Mouse (Mus musculus) frontal cortex, postnatal 10 days (tissue): ENCODE data around the gene Erg.

Experiments
- DNase-seq, 2 experiments: peaks; one replicate each; pipeline ENCODE4 v3.0.0; 2022; ENCODE audit warnings: low spot score in 2 of 2, mixed read lengths in 1 of 2

Gene Erg

DNA sequence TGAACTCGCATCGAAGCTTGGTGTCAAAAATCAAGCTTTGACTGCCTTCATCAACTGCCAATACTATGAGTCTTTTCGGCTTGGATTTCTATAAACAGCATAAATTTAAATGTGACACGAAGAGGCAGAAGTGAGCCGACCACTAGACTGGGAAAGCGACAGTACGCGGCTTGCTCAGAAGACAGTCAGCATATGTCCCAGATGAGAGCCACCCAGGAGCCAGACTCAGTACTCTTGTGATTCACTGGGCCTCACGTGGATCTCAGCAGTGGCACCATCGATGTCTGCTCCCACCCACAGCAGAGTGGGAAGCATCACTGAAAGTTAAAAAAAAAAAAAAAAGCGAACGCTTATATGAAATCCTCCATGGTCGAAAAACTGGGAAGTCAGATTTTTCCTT, 105.2 kb downstream of the Erg start:
- peak in 1 of 2 experiments; percentile 21 for DNase-seq

DNA sequence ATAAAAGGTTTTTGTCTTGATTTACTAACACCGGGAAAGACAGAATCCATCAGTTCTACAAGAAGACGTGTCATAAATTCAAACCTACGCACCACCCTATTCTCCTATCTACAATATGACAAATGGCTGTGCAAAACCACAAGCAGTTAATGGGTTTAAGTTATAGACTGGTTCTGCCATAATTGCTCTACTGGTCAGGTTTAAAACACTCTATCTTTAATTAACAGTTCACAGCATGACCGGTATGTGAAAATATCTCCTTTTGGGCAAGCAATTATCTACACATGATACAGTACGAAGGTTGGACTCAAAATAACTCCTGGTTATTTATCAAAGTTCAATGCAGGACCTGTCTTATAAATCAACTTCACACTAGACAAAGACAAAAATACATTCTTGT, 107.8 kb downstream of the Erg start:
- no peak for DNase-seq

DNA sequence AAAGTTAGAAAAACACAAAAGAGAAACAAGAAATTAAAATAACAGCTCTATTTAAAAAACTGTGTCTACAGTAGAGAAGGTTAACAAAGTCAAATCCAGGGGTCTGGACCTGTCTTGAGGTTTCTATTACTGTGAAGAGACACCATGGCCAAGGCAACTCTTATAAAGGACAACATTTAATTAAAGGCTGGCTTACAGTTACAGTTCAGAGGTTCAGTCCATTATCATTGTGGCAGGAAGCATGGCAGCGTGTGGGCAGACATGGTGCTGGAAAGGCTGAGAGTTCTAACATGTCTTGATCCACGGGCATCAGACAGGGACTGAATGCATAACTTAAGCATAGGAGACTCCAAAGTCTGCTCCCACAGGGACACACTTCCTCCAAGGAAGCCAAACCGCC, 111.4 kb downstream of the Erg start:
- DNase-seq, result no peak

DNA sequence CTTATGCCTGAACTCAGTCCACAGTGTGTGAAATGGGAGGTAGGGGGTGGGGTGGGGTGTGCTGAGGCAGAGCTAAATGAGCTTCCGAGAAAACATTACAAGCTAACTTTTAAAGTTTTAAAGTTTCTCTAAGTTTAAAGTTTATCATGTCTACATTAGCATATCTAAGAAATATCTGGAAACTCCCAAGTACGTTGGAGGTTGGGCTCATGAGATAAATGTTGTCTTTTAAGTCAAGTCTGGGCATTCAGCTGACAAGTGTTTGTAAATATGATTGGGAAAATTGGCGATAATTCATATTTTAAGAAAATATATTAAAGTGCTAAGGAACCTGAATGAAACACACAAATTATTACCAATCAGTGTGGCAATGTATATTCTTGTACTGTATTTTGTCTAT, 112.4 kb downstream of the Erg start:
- DNase-seq, result no peak

DNA sequence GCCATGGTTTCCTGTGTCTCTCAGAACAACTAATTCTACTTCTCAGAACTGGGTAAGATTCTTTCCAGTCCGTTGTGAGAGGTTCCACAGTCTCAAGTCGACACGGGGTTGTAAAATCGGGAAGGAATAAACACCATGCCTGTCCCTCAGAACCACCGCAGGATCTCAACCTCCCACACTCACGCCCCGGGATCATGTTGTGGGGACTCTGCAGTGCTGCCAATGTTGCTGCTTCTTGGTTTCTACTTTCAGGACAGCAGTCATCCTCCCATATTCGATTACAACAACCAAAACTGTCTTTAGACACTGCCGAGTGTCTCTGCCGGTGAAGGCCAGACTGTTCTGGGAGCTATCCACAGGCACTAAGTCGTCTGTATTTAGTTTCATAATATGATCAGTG, 113.6 kb downstream of the Erg start:
- no peak for DNase-seq

DNA sequence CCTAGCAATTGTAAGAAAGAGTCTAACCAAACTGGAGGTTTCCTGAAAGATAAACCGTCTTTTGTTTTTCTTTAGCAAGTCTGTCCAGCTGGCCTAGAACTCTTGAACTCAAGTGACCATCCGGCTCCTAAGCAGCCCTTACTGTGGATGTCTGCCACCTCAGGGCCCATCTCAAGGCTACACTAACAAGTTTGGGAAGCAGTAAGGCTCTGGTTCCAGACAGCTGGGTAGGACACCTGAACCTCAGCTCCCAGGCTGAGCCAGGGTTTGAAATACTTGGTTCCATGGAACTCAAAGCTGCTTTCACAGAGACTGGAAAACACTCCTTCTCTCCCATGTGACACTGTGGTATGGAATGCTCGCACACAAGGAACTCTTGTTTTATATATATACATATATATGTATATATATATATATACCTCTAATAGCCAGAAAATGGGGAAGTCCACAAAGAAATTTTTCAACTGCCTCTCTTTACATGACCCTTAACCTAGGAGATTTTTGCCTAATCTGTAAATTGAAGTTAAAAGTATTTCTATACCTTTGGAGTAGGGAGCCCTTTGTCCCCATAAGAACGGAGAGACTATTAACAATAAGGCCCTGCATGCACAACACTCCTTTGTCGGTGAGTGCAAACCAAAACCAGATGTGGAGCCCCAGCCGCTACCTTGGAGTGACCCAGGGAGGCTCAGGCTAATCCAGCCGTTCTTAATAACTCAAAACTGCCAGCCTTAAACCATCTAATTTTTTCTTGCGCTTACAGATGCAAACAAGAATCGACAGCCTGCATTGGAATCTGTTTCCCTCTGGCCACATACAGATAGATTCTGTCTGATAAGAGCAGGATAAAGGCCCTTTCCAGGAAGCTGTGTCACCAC, 116.9 kb downstream of the Erg start:
- no peak for DNase-seq

DNA sequence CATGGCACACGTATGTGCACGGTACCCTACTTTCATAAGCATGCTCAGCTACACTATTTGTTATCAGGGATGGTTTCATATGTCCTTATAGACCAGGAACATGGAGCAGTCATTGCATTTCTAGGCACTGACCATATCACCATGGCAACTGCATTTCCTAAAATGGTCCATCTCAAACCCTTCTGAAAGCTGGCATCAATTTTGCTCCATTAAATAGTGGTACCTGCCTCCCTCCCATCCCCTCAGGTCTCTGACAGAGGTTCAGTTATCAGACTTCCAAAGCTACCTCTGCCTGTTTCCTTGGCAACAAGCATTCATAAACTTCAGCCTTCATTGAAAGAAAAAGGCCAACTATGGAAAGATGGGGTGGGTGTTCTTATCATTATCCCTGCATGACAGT, 118.5 kb downstream of the Erg start:
- DNase-seq, result no peak

DNA sequence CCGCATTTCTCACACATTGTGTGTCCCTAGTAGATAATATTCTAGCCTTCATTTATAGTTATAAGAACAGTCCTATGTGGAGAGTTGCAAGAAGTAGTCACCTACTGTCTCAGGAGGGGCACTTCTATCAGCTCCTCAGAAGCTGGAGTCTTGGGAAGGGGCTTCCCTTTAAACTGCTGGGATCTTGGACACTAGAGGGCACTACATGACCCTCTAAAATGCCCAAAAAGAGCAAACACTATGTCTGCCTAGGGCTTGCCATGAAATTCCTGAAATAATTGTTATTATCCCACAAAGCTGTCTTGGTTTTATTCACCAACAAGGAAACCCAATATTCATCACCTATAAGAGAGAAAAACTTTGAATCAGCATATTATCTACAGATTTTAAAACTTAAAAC, 119.8 kb downstream of the Erg start:
- peak in 1 of 2 experiments; percentile 27 for DNase-seq

DNA sequence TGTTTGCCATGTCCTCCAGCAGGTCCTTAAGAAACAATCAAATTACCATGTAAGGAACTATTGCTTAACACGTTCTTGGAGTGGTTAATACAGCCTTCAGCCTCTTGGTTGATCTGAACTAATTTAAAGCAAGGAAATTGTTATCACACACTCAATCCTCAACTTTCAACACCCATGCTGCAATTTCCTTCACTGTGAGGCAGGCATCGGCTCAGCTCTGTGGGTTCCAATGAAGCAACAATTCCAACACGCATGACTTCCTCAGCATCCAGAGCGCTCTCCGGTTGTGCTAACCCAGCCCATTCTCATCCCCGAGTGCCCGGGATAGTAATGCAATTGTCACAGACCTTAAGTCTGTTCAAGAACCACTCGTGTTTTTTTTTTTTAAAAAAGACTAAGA, 121.8 kb downstream of the Erg start:
- DNase-seq, result no peak

DNA sequence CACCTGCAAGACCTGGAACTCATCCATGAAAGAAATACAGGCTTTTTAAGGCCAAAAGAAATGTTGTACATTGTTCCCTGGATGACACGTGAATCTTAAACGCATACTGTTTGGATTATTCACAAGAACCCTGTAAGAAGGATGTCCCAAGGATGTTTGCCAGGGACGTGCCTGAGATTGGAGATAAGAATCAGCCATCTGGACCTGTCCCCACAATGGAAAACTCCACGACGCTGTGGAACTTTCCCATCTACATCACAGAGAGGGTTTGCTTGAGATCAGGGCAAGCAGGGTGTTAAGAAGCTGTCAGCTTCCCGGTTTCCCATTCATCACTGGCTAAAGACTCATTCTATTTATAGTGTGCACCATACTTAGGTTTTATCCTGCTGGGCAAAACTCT, 122.6 kb downstream of the Erg start:
- DNase-seq, result no peak

DNA sequence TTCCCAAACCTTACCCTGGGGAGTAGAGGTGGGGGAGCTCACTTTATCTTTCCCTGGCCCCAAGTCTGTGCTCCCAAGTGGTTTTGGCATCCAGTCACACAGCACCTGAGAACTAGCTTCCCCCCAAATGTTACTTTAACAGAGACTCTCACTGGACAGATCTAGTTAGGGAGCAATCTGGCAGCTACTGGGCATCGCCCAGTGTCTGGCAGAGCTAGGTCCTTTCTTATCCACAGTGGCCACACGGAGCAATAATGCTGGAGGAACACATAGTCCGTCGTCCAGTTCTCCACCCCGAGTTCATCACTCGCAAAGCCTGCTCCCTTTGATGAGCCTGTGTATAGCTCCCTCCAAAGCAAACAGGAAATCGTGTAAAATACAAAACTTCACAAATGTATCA, 124.5 kb downstream of the Erg start:
- no peak for DNase-seq

DNA sequence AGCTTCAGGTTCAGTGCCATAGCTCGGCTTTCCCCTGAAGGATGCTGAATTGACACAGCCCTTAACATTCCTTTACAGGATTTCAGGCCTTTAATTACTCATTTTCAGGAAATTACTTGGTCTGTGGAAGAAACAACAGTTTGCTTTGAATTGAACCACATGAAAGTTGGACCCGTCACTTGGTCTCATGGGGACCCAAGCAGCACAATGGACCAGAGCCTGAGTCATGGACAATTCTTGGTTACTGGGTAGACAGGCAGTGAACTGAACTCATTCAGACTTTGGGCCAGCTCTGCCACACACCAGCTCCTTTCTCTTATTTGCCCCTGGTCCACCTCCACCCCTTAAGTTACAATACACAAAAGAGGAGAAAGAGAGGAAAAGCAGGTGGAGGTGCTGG, 126.1 kb downstream of the Erg start:
- no peak for DNase-seq

DNA sequence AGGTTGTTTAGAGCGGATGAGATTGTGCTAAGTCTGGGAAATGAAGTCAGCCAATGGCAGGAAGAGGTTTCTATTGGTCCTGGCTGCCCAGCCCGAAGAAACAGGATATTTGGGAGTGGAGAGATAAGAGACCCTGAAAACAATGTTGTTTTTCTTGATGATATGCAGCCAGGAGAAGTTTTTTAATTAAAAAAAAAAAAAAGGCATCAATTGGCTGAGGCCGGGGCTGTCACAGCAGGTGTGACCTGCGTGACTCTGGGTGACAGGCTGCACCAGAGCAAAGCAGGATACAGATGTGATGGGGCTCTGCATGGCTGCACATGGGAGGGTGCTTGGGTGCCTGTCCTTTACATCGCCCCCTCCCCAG, 127.1 kb downstream of the Erg start:
- DNase-seq, result no peak

DNA sequence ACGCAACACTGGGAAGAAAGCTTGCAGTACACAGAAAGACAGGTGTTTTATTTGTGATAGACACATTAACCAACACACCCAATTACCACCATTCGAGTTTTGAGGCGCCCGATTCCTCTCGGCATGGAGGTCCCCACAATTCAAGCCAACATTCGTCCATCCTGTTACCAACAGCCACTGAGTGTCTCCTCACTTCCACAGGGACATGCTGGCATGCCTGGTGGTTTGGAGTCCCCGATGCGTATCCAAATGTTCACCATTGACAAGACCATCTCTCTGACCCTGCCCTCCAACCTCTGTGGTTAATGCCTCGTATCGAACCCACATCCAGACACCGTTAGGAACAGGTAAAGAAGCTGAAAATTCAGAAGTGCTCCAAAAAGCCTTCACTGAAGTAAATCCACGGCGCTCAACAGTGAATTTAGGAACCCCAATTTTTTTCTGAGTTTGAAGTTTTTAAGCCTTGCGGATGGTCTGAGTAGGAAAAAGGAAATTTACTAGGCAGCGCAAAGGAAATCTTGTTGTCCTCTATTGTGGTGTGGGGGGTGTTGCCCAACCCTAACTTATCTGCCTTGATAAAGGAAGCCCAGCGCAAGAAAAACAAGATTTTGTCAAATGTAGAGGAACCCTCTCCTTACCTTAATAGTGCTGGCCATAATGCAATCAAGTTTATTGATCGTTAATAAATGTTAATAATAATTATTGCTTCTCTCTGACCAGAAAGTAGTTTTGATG, 127.6 kb downstream of the Erg start:
- DNase-seq, result no peak

DNA sequence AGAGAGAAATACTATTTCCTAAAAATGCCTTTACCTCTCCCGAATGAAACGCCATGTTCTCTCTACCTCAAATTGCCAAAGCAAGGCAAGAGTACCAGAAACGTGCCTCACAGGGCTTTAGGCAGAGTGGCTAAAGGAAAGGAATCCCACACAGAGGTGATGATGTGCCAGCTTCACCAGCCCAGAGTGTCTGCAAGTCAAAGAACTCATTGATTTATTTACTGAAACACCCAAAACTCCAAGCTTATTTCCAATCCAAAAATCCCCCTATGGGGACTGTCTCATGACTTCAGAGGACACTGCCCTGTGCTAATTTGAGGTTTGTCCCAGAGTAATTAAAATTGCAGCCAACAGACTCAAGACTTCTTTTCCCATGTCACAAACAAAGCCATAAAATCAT, 129.4 kb downstream of the Erg start:
- DNase-seq, result no peak

DNA sequence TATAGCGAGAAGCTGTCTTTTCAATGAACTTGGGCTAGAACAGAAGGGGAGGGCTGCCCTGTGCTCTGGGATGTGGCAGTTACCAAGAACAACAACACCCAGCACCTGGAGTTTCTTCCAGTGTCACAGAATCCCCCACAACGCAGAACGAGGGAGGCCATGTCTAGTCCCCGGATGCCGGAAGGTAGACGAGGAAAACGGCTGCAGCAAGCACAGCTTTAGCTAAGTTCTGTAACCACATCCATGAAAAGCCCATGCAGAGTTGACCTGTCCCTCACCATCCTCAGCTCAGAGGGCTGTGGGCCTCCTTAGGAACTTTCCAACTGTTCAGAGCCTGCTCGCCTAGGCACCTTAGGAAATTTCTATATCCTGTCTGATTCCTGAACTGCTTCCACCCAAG, 130.5 kb downstream of the Erg start:
- no peak for DNase-seq

DNA sequence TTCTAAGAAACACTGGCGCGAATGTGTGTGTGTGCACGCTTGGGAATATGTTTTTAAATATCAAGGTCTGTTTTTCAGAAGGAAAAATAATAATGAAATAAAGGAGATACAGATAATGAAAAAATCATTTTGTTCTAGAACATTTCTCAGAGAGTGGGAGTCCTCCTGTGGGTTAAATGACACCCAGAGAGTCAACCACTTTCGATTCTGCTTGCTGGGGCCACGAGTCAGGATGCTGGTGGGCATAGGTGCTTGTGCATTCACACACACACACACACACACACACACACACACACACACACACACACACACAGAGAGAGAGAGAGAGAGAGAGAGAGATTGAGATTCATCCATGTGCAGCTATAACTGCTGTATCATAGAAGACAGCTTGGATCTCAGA, 130.9 kb downstream of the Erg start:
- no peak for DNase-seq

DNA sequence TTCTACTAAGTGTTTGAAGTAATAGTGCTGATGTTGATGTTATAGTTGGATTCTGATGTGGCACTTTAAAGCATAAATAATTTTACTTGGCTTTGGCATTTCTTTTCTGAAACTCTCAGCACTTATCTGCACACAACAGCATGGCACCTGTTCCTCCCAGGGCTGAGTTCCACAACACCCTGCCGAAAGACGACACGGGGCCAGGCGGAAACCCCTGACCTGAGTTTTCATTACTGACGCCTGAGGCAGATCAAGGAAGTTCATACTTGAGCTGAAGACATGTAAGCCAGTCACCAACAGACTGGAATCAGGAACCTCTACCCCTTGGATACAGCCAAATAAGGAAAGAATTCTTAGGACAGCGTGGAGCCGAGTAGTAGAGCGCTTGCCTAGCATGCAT, 134.0 kb downstream of the Erg start:
- no peak for DNase-seq

DNA sequence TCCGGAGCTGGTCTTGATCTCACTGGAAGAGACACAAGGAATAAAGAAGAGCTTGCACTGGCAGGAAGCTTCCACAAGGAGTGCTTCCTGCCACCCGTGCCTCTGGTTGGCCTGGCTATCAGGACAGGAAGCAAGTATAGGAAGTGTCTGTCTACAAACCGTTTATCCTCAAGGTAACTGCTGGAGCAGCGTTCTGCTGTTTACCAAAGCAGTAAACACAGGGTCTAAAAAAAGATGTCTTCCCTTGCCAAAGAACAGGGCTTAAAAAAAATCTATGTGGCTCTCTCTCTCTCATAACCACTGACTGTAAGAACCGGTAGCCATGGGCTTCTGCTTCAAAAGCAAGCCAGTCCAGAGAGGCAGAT, 137.1 kb downstream of the Erg start:
- no peak for DNase-seq

DNA sequence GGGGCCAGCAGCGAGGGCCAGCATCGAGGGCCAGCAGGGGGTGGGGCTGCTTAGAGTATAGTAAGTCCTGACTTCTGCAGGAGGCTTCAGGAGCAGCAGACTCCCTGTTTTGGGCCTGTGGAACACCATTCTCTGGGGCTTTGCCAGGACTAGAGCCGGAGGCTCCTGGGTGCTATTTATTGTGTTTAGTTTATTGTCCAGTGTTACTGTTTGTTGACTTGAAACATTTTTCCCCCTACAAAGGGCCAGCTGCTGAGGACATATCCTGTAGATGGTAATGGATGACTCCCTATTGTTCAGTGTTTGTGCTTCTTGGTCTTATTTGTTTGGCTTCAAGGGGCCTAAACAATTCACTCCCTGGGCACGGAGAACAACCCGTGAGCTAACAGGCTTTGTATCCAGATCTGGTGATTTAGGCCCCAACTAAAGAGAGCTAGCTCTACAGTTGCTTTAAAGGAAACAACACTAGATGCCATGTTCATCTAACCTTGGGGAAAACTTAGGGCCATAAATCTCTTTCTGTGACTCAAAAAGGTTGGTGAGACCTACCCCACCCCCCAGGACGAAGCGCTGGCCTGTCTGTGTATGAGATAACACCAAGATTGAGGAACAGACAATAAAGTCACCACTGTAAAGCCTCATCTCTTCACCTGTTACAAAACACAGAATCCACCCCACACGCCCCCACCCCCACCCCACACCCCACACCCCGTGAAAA, 137.6 kb downstream of the Erg start:
- no peak for DNase-seq

DNA sequence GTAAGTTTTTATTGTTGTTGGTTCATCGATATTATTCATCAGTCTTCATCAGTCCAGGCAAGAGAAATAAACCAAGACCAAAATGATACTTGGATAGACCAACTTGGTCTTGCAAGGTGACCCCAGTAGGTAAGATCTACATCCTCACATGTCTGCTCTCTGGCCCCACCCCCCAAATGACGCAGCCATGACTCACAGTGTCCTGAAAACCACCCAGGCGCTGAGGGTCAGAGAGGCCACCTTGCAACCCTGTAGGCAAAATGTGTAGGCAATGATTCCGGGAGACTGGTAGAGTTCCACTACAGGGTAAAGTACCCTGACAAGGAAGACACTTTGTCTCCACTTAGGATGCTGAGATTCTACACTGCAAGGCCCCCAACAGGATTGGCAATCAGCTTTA, 138.5 kb downstream of the Erg start:
- DNase-seq, result no peak

DNA sequence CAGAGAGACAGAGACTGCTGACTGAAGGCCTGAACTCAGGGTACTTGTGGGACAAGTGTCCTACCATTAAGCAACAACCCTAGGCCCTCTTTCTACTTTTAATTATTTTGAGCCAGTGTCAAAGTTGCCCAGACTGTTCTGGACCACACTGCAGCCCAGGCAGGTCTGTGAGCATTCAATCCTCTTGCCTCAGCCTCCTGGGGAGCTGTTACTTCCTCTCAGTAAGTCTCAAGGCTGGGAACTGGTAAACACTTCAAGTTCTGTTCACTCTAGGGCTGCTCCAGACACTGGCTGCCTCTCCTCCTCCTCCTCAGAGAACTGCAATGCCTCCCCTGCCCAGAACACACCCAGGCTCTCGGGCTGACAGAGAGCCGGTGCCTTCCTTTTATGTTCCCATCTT, 140.0 kb downstream of the Erg start:
- DNase-seq, result no peak

DNA sequence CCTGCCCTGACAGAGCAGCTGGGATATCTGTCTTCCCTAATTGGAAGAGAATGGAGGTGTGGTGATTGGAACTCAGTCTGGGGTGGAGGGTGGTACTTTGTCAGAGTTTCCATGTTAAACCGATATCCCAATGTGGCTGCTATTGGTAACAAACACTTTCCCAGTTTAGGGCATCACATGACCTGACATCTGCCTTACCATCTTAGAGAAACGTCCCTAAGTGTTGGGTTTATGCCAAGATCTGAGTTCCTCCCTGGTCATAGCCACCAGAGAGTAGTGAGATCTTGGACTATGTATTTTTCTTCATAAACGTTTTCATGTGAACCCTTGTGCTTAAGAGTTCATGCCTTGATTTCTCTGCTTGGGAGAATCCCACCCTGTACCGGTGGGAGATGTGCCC, 144.4 kb downstream of the Erg start:
- no peak for DNase-seq
